7 mouse cellular contexts compared by ENCODE assay signal in the genomic region with DNA sequence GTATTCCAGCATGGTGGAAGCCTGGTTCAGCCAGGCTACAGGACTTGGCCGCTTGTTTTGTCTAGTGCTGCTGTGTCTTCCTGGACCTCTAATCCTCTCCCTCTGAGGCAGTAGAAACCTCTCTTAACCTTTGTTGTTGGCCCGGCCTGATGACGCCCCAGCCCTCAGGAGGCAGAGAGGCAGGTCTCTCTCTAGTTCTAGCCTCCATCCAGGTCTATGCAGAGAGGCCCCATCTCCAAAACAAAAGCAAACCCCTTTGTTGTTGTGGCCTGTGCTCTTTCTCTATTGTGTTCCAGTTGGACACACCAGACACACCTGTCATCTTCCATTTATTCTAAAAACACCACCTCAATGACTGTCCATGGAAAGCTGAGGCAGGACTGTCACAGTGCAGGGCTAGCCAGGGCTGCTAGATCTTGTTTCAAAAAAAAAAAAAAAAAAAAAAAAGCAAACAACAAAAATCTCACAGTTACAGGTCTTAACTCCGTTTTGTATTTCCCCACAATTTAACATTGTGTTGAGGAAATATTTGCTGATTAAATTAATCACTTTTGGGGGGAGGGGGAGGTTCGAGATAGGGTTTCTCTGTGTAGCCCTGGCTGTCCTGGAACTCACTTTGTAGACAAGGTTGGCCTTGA. TPM values are rescaled to one million over a fixed set of nuclear protein-coding genes. Genes with fewer than 3 reads are reported as not detected.
A peak's percentile ranks its signal among the peaks of the same experiment; 100 is the strongest.
DNase-seq lines count a peak whose midpoint lies in the region; ATAC-seq lines count a peak whose summit lies in the region.

No protein-coding gene starts in this region.

- DNase-seq in thymus, postnatal 4 days: peak; percentile 13
- no peak for DNase-seq in thymus, postnatal 10 days (ENCODE audit: low spot score in 2 of 2)
- DNase-seq in forebrain, embryonic 11.5 days (ENCODE audit: low spot score): no peak
- DNase-seq in liver, embryonic 13.5 days: no peak
- no peak for DNase-seq in Muller cell, postnatal 12 days (ENCODE audit: inconsistent ontology term)
- no peak for DNase-seq in frontal cortex, postnatal 36 days (ENCODE audit: low spot score in 2 of 2)
- no peak for DNase-seq in spleen, adult 12 weeks (ENCODE audit: low spot score)

- no peaks in the 10 kb centered on the region for H3K9me3 ChIP-seq in forebrain, embryonic 11.5 days (ENCODE audit: control insufficient read depth, low read length)
- no peaks in the 10 kb centered on the region for H3K9me3 ChIP-seq in liver, embryonic 13.5 days (replicated peaks)

- ATAC-seq in forebrain, embryonic 11.5 days (replicated peaks; ENCODE audit: low FRiP score): no peak
- no peak for ATAC-seq in liver, embryonic 13.5 days (ENCODE audit: low read depth)

- no peaks in the 10 kb centered on the region for H3K36me3 ChIP-seq in forebrain, embryonic 11.5 days (ENCODE audit: control insufficient read depth, insufficient read depth, low read length)
- peaks cover 30% of the 10 kb centered on the region for H3K36me3 ChIP-seq in liver, embryonic 13.5 days

- 20% methylated on average over 5 of the region's 5 CpGs for WGBS in forebrain, embryonic 11.5 days
- WGBS in liver, embryonic 13.5 days (ENCODE audit: insufficient replicate concordance): 7% methylated on average over 5 of the region's 5 CpGs

- H3K4me3 ChIP-seq in forebrain, embryonic 11.5 days (ENCODE audit: low read depth, low read length): peak overlapping the region; percentile 97
- H3K4me3 ChIP-seq in liver, embryonic 13.5 days (replicated peaks): peak overlapping the region; percentile 93

- peak overlapping the region; percentile 63 for H3K4me2 ChIP-seq in forebrain, embryonic 11.5 days (ENCODE audit: low read depth, low read length, severe bottlenecking)
- H3K4me2 ChIP-seq in liver, embryonic 13.5 days: peak overlapping the region; percentile 87

- H3K9ac ChIP-seq in forebrain, embryonic 11.5 days (ENCODE audit: low read length): peak overlapping the region; percentile 89
- H3K9ac ChIP-seq in liver, embryonic 13.5 days: peak overlapping the region; percentile 91

- 0 out of 2 replicates have a peak, but pooled peaks cover 4% of the 10 kb centered on the region for H3K4me1 ChIP-seq in forebrain, embryonic 11.5 days (replicated peaks; ENCODE audit: control insufficient read depth, insufficient read depth, low read length)
- H3K4me1 ChIP-seq in liver, embryonic 13.5 days (replicated peaks): peaks cover 41% of the 10 kb centered on the region

- no peak overlapping the region for H3K27ac ChIP-seq in forebrain, embryonic 11.5 days (ENCODE audit: low read depth, low read length)
- H3K27ac ChIP-seq in liver, embryonic 13.5 days: no peak overlapping the region; the same call in 1 of the 2 replicates

- H3K27me3 ChIP-seq in forebrain, embryonic 11.5 days (ENCODE audit: control insufficient read depth, insufficient read depth, low read length): no peaks in the 10 kb centered on the region
- H3K27me3 ChIP-seq in liver, embryonic 13.5 days: no peaks in the 10 kb centered on the region

RNA-seq across cellular contexts. Expression of a gene that starts 1.4 kb away (rescaled TPM):
- polyA plus RNA-seq in forebrain, embryonic 11.5 days (2014; fragmentation: Nextera tagmentation; extraction: Ambion mirVana): 23.9 and 25.3 TPM in 2 replicates
- polyA plus RNA-seq in liver, embryonic 13.5 days (2015; fragmentation: Nextera tagmentation; extraction: Ambion mirVana): 5.3 and 7.1 TPM in 2 replicates

RNA-seq across cellular contexts. Expression of a gene that starts 43.9 kb away (rescaled TPM):
- polyA plus RNA-seq in forebrain, embryonic 11.5 days (2014; fragmentation: Nextera tagmentation; extraction: Ambion mirVana): 5.5 and 6.8 TPM in 2 replicates
- 0.09 TPM in 1 of 2 replicates, not detected in the other for polyA plus RNA-seq in liver, embryonic 13.5 days (2015; fragmentation: Nextera tagmentation; extraction: Ambion mirVana)

RNA-seq across cellular contexts. Expression of a gene that starts 54.1 kb away (rescaled TPM):
- polyA plus RNA-seq in forebrain, embryonic 11.5 days (2014; fragmentation: Nextera tagmentation; extraction: Ambion mirVana): 7.3 and 8.7 TPM in 2 replicates
- polyA plus RNA-seq in liver, embryonic 13.5 days (2015; fragmentation: Nextera tagmentation; extraction: Ambion mirVana): 0.35 and 0.41 TPM in 2 replicates
